Mouse (Mus musculus) lung, embryonic 16.5 days (tissue): ENCODE measurements around the gene C1ra. TPM values are rescaled to one million over a fixed set of nuclear protein-coding genes. Genes with fewer than 3 reads are reported as not detected.
A peak's percentile ranks its signal among the peaks of the same experiment; 100 is the strongest.
"Not testable (repeated sequence)": the region's sequence is repeated elsewhere in the genome, so short reads cannot be mapped to it uniquely, and the experiment has no call there.

Experiments
- ATAC-seq: fragments of 200-750 bp; cut with Nextera tagmentation; 2 replicates; pipeline ENCODE4 v1.8.0; 2017; ENCODE audit warnings: low read depth, mild to moderate bottlenecking, moderate library complexity
- H3K27ac ChIP-seq: fragments of 300-500 bp; sonication (generic); 2 replicates; pipeline ENCODE4 v1.5.1; 2014; ENCODE audit warnings: mild to moderate bottlenecking, control low read depth, low read length
- H3K27me3 ChIP-seq: fragments of 300-500 bp; sonication (generic); 2 replicates; pipeline ENCODE4 v1.6.1; 2014; ENCODE audit warnings: low read depth, low read length, mixed read lengths; ENCODE audit not compliant: control insufficient read depth, insufficient read depth
- H3K36me3 ChIP-seq: fragments of 300-500 bp; sonication (generic); 2 replicates; pipeline ENCODE4 v1.6.1; 2014; ENCODE audit warnings: low read length; ENCODE audit not compliant: control insufficient read depth, insufficient read depth
- H3K4me1 ChIP-seq: fragments of 300-500 bp; sonication (generic); replicated peaks from 2 replicates; pipeline ENCODE4 v1.6.1; 2014; ENCODE audit warnings: low read length, mixed read lengths; ENCODE audit not compliant: control insufficient read depth, insufficient read depth
- H3K4me2 ChIP-seq: fragments of 300-500 bp; sonication (generic); 2 replicates; pipeline ENCODE4 v1.6.1; 2014; ENCODE audit warnings: low read depth, low read length, control low read depth
- H3K4me3 ChIP-seq: fragments of 300-500 bp; sonication (generic); 2 replicates; pipeline ENCODE4 v1.5.1; 2014; ENCODE audit warnings: mild to moderate bottlenecking, low read length, control low read depth
- H3K9ac ChIP-seq: fragments of 300-500 bp; sonication (generic); 2 replicates; pipeline ENCODE4 v1.6.1; 2014; ENCODE audit warnings: low read length, control low read depth
- H3K9me3 ChIP-seq: fragments of 300-500 bp; sonication (generic); 2 replicates; pipeline ENCODE4 v1.6.1; 2016; ENCODE audit warnings: low read length; ENCODE audit not compliant: control insufficient read depth
- WGBS: fragments of 180-500 bp; shearing (Covaris S2); extraction: QIAGEN DNeasy Blood & Tissue Kit; methylation state at CpG from one replicate; pipeline ENCODE4 v1.1.7; 2014; 5-methylcytosine and 5-hydroxymethylcytosine counted together
- polyA plus RNA-seq: library from polyadenylated mRNA; unstranded; fragments of >200 nt; fragmentation: Nextera tagmentation; extraction: Ambion mirVana; gene quantifications from 2 replicates; pipeline ENCODE4 v1.2.1, GENCODE M21; 2015

The C1ra gene
- polyA plus RNA-seq, 1 experiment from 2014 or later = 6.0 TPM

GRCm38 (mm10) chr6:124475335-124476075 is 36.7 kb upstream of the C1ra start:
- peaks cover 12% of the 10 kb centered on the region for H3K4me1 ChIP-seq
- ATAC-seq, H3K27me3 ChIP-seq, H3K4me2 ChIP-seq, H3K36me3 ChIP-seq, H3K9me3 ChIP-seq, H3K27ac ChIP-seq, H3K4me3 ChIP-seq, H3K9ac ChIP-seq: not testable (repeated sequence)
- WGBS = 83% methylated on average over 9 of the region's 11 CpGs

GRCm38 (mm10) chr6:124476216-124476615 is 36.0 kb upstream of the C1ra start:
- Histone ChIP-seq H3K27ac (no peak overlapping the region), H3K36me3 (no peaks in the 10 kb centered on the region), H3K9ac (no peak overlapping the region), H3K9me3 (no peaks in the 10 kb centered on the region), H3K4me3 (no peak overlapping the region), H3K4me2 (no peak overlapping the region), H3K27me3 (no peaks in the 10 kb centered on the region), H3K4me1 (peaks cover 12% of the 10 kb centered on the region)
- ATAC-seq = no peak
- 76% methylated on average over 7 of the region's 7 CpGs for WGBS

- no peak for ATAC-seq
- WGBS = 77% methylated on average over 11 of the region's 11 CpGs
Measured at GRCm38 (mm10) chr6:124476796-124477195, 35.4 kb upstream of the C1ra start.

GRCm38 (mm10) chr6:124477221-124477655 is 35.0 kb upstream of the C1ra start:
- H3K36me3 ChIP-seq = no peaks in the 10 kb centered on the region
- no peak overlapping the region for H3K4me2 ChIP-seq
- H3K4me1 ChIP-seq = peaks cover 12% of the 10 kb centered on the region
- no peak overlapping the region for H3K9ac ChIP-seq
- H3K27me3 ChIP-seq = no peaks in the 10 kb centered on the region
- no peaks in the 10 kb centered on the region for H3K9me3 ChIP-seq
- ATAC-seq = no peak
- no peak overlapping the region for H3K27ac ChIP-seq
- WGBS = 52% methylated on average over 5 of the region's 5 CpGs
- no peak overlapping the region for H3K4me3 ChIP-seq

More at GRCm38 (mm10) chr6:124476796-124477195, 35.4 kb upstream of the C1ra start:
- no peaks in the 10 kb centered on the region for H3K9me3 ChIP-seq
- H3K27ac ChIP-seq = no peak overlapping the region
- no peaks in the 10 kb centered on the region for H3K27me3 ChIP-seq
- no peak overlapping the region for H3K4me3 ChIP-seq
- no peaks in the 10 kb centered on the region for H3K36me3 ChIP-seq
- no peak overlapping the region for H3K4me2 ChIP-seq
- no peak overlapping the region for H3K9ac ChIP-seq
- peaks cover 12% of the 10 kb centered on the region for H3K4me1 ChIP-seq

- Histone ChIP-seq H3K4me1 (peaks cover 12% of the 10 kb centered on the region), H3K36me3 (no peaks in the 10 kb centered on the region), H3K9me3 (no peaks in the 10 kb centered on the region), H3K27ac (no peak overlapping the region), H3K4me2 (peak overlapping the region; percentile 26; the same call in 1 of the 2 replicates), H3K9ac (no peak overlapping the region), H3K27me3 (no peaks in the 10 kb centered on the region), H3K4me3 (no peak overlapping the region)
- peak; percentile 75 for ATAC-seq
- 28% methylated on average over 17 of the region's 17 CpGs for WGBS
Measured at GRCm38 (mm10) chr6:124477922-124478651, 34.1 kb upstream of the C1ra start.

GRCm38 (mm10) chr6:124478874-124479572 is 33.2 kb upstream of the C1ra start:
- no peak overlapping the region for H3K4me2 ChIP-seq
- H3K36me3 ChIP-seq = no peaks in the 10 kb centered on the region
- H3K4me1 ChIP-seq = peaks cover 12% of the 10 kb centered on the region
- H3K9ac ChIP-seq = no peak overlapping the region
- WGBS = 85% methylated on average over 3 of the region's 3 CpGs
- no peak overlapping the region for H3K27ac ChIP-seq
- H3K9me3 ChIP-seq = no peaks in the 10 kb centered on the region
- ATAC-seq = no peak
- H3K4me3 ChIP-seq = no peak overlapping the region
- H3K27me3 ChIP-seq = no peaks in the 10 kb centered on the region

- no peaks in the 10 kb centered on the region for H3K9me3 ChIP-seq
- H3K9ac ChIP-seq = no peak overlapping the region
- H3K4me3 ChIP-seq = no peak overlapping the region
- no peak overlapping the region for H3K27ac ChIP-seq
- H3K4me1 ChIP-seq = peaks cover 12% of the 10 kb centered on the region
- H3K36me3 ChIP-seq = no peaks in the 10 kb centered on the region
- H3K4me2 ChIP-seq = no peak overlapping the region
- 72% methylated on average over 3 of the region's 3 CpGs for WGBS
- H3K27me3 ChIP-seq = no peaks in the 10 kb centered on the region
- ATAC-seq = no peak
Measured at GRCm38 (mm10) chr6:124479573-124479930, 32.7 kb upstream of the C1ra start.

- Histone ChIP-seq H3K4me2 (no peak overlapping the region), H3K27me3 (no peaks in the 10 kb centered on the region), H3K9ac (no peak overlapping the region), H3K4me3 (no peak overlapping the region), H3K4me1 (peaks cover 15% of the 10 kb centered on the region), H3K9me3 (no peaks in the 10 kb centered on the region), H3K27ac (no peak overlapping the region), H3K36me3 (no peaks in the 10 kb centered on the region)
- 53% methylated on average over 4 of the region's 4 CpGs for WGBS
- no peak for ATAC-seq
Measured at GRCm38 (mm10) chr6:124480295-124480694, 31.9 kb upstream of the C1ra start.

GRCm38 (mm10) chr6:124481571-124481970 is 30.6 kb upstream of the C1ra start:
- no peaks in the 10 kb centered on the region for H3K36me3 ChIP-seq
- H3K27me3 ChIP-seq = no peaks in the 10 kb centered on the region
- H3K4me2 ChIP-seq = no peak overlapping the region
- ATAC-seq = no peak
- H3K4me3 ChIP-seq = no peak overlapping the region
- H3K27ac ChIP-seq = no peak overlapping the region
- H3K4me1 ChIP-seq = peaks cover 15% of the 10 kb centered on the region
- no peak overlapping the region for H3K9ac ChIP-seq
- H3K9me3 ChIP-seq = no peaks in the 10 kb centered on the region
- WGBS = 33% methylated on average over 6 of the region's 6 CpGs
